Mouse (Mus musculus) T-cell, adult 66 days (primary cell): ENCODE data around the gene Tmem170b. TPM values are rescaled to one million over a fixed set of nuclear protein-coding genes. Genes with fewer than 3 reads are reported as not detected.

Experiments used
- total RNA-seq, 2 experiments: library from RNA; stranded (reverse); gene quantifications; 3 replicates in 1 of 2; 4 replicates in 1 of 2; pipeline ENCODE4 v1.2.4; 2023

Gene Tmem170b
- total RNA-seq, result 10 to 100 TPM; 14.7 to 15.3 TPM

GRCm38 (mm10) chr13:41605099-41606010, at the start of gene Tmem170b:
TSS of gene Tmem170b (plus strand) at chr13:41605907.

Other genes with a start within 250 kb of the Tmem170b start
- gene Nedd9, start 118.5 kb upstream of the Tmem170b start, total RNA-seq, result 100 to 1,000 TPM; 144 to 149 TPM
- gene Adtrp, start 241.8 kb downstream of the Tmem170b start, total RNA-seq, result not detected